Mouse (Mus musculus) kidney, adult 11 months (tissue): ENCODE results near the gene Asb11.
A peak's percentile ranks its signal among the peaks of the same experiment; 100 is the strongest.

Source experiments
- DNase-seq: peaks from one replicate; pipeline ENCODE4 v3.0.0; 2022

The Asb11 gene

DNA sequence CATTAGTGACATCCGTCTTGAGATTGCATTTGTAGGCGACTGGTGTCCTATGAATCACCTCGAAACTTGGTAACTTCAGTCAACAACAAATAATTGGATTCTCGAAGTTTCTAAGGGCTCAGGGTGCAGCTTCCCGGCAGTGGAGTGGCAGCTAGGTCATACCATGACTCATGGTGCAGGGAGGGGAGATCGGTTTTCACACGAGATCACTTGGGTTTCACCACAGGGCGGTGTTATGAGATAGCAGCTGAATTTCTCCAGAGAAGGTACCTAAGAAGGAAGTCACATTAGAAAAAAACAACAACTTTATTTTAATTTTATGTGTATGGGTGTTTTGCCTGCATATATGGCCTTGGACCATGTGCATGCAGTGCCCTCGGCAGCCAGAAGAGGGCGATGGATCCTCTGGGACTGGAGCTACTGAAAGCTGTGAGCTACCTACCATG is 9.3 kb downstream of the Asb11 start:
- no peak for DNase-seq

DNA sequence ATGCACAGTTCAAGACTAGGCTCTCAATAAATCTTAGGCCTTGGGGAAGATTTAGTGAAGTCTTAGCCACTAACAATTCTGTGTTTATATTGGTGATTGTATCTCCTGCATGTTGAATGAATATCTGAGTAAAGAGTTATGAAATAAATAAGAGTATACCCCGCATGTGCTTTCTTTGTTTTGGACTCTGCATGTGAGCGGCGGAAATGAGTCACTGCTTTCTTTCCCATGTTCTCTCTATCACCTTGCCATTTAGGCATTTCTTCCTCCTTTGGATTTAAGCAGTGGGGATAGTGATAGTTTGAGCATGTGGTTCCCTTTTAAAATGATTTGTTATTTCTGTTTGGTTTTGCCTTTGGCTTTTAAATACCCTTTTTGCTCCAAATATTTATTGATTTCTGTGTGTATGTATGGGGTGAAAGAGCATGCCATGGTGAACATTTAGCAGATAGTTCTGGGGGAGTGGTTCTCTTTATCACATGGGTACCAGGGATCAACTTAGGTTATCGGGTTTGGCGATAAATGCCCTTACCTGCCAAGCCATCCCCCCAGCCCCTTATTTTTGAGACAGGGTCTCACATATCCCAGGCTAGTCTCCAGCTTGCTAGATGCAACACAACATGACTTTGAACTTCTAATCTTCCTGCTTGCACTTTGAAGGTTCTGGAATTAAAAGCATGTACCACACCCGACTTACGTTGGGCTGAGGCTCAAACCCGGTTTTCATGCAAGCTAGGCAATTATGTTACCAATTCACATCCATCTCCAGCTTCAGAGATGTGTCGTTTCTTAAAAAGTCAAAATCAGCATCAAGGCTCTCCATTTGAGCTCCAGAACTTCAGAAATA is 10.3 kb downstream of the Asb11 start:
- DNase-seq, result no peak

- no peak for DNase-seq
Measured at GRCm38 (mm10) chrX:164447682-164448071, 10.9 kb downstream of the Asb11 start.

DNA sequence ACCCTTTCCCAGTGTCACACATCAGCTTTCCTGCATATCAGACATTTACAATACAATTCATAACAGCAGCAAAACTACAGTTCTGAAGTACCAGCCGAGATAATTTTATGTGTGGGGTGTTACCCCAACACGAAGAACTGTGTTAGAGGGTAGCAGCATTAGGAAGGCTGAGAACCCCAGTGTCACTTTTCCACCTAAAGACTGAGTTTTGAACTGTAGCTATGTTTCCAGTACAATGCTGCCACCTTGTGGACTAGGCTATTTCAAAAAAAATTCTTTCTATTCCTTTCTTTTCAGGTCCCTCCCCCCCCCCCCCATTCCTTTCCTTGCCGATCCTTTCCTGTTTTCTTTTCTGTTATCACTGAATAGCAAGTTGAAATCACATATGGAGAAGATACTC is 12.4 kb downstream of the Asb11 start:
- DNase-seq, result no peak

- no peak for DNase-seq
Measured at GRCm38 (mm10) chrX:164459205-164459878, 22.5 kb downstream of the Asb11 start.

- no peak for DNase-seq
Measured at GRCm38 (mm10) chrX:164502258-164502657, 65.5 kb downstream of the Asb11 start.

DNA sequence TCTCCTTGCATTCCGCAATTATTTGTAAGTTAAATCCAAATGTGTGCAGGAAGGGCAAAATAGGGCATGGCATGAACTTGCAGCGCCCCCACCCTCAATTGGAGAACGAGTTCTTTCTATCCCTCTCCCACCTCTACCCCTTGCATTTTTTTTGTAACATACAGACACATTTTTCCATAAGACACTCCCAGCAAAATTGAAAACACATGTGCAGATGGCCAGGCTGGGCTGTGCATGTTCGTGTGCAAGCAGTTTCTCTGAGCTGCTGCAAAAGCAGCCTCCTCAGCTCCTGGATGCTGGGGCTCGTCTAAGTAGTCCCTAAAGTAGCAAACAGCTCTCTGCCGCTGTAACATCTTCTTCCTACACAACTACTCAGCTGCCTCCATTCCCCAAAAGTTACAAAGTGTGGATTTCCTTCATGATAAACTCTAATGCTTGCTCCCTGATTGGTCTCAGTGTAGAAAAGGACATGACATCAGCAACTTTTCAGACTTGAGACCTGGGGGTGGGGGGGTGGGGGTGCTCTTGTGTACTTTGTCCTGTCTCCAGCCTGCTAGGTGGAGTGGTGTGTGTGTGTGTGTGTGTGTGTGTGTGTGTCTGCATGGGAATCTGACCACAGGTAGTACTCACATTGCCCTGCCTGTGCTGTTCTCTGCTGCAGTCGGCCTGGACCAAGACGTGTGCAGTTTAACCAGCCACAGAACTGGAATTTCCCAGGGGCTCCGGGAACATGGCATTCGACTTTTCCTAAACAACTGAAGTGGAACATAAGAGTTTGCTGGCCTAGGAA is 69.1 kb downstream of the Asb11 start, which contains the start of gene Asb9:
Gene Asb9, plus strand, starts transcription at position 619 of the 790 bp plus-strand sequence.
- DNase-seq, result peak; percentile 32

- no peak for DNase-seq
Measured at GRCm38 (mm10) chrX:164507068-164507467, 70.3 kb downstream of the Asb11 start.

DNA sequence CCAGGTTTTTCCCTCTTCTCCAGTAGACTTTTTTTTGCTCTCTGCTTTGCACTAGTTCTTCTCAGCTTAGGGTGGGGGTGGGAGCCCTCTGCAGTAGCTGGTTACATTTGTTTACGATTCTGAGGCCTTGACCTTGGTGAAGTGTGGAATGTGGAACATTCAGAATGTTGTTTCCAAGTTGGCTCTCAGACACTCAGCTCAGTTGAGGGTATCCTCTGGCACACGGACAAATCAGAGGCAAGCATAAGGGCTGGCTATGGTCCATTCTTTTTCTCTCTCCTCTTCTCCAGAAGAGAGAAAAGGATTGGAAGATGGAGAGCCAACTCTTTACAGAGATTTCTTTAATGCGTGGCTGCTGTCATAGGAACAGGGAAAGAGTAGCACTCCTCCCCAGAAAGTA is 71.9 kb downstream of the Asb11 start:
- peak; percentile 21 for DNase-seq
